Mouse (Mus musculus) erythroblast, embryonic 14.5 days (primary cell): ENCODE results near the gene Scaper. TPM values are rescaled to one million over a fixed set of nuclear protein-coding genes. Genes with fewer than 3 reads are reported as not detected.

Source experiments
- H3K27me3 ChIP-seq: 2 replicates; pipeline ENCODE4 v1.6.1; 2012; ENCODE audit warnings: inconsistent platforms; ENCODE audit not compliant: control insufficient read depth
- H3K36me3 ChIP-seq: 2 replicates; pipeline ENCODE4 v1.6.1; 2012; ENCODE audit warnings: mild to moderate bottlenecking, inconsistent platforms; ENCODE audit not compliant: control insufficient read depth
- H3K4me1 ChIP-seq: 2 replicates; pipeline ENCODE4 v1.6.1; 2012; ENCODE audit warnings: inconsistent platforms; ENCODE audit not compliant: control insufficient read depth
- H3K4me3 ChIP-seq: replicated peaks from 2 replicates; pipeline ENCODE3; 2012; ENCODE audit warnings: moderate library complexity, mild to moderate bottlenecking, inconsistent platforms
- H3K9me3 ChIP-seq: 2 replicates; pipeline ENCODE4 v1.6.1; 2012; ENCODE audit warnings: low read length, inconsistent platforms, mixed read lengths; ENCODE audit not compliant: control insufficient read depth
- GATA1 ChIP-seq: IDR thresholded peaks from 2 replicates; pipeline ENCODE4 v1.6.1; 2012; ENCODE audit warnings: low read length, inconsistent platforms, mixed read lengths
- TAL1 ChIP-seq: IDR thresholded peaks from 3 replicates; pipeline ENCODE4 v1.6.1; 2012; ENCODE audit warnings: low read length, inconsistent platforms, mixed read lengths
- polyA plus RNA-seq: library from polyadenylated mRNA; stranded (reverse); fragments of >175 nt; gene quantifications from 2 replicates; pipeline ENCODE4 v1.2.3, GENCODE M21; 2012

The Scaper gene
- polyA plus RNA-seq, 1 experiment: 0.01 TPM

DNA sequence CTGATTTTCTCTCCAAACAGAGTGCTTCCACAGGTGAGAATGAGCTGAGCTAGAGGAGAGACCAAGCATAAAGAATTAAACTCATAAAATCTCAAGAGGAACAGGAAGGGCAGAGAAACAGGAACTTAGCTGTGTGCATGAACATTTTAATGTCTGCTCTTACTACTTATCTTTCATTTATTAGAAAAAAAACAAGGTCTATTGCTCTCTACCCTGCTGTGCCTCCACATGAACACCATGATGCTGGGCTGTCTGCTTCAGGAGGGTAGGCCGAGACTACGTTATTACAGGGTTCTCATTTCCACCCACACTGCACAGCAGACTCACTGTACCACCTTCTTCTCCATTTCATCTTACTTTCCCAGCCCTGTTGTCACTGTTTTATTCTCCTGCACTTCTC is 291.5 kb downstream of the Scaper start:
- no peak overlapping the region for H3K4me3 ChIP-seq
- H3K27me3 ChIP-seq: no peaks in the 10 kb centered on the region
- H3K36me3 ChIP-seq: no peaks in the 10 kb centered on the region
- TF ChIP-seq GATA1: no peak
- no peak for TF ChIP-seq TAL1
- no peaks in the 10 kb centered on the region for H3K9me3 ChIP-seq
- H3K4me1 ChIP-seq: no peaks in the 10 kb centered on the region

DNA sequence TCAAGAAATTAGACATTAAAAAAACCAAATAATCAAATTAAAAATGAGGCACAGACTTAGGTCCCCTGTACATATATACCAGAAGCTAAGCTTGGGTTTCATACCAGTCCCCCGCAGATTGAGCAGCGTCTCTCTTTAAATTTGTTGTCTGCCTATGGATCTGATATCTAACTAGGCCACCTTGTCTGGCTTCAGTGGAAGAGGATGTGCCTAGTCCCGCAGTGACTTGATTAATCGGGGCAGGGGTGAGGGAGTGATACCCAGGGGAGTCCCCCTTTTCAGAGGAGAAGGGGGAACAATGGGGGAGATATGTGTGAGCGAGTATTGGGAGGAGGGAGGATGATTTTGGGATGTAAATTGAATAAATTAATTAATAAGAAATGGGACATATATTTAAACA is 310.9 kb downstream of the Scaper start:
- no peaks in the 10 kb centered on the region for H3K36me3 ChIP-seq
- no peaks in the 10 kb centered on the region for H3K9me3 ChIP-seq
- no peaks in the 10 kb centered on the region for H3K27me3 ChIP-seq
- TF ChIP-seq TAL1 (no peak), GATA1 (no peak)
- no peak overlapping the region for H3K4me3 ChIP-seq
- H3K4me1 ChIP-seq: no peaks in the 10 kb centered on the region

DNA sequence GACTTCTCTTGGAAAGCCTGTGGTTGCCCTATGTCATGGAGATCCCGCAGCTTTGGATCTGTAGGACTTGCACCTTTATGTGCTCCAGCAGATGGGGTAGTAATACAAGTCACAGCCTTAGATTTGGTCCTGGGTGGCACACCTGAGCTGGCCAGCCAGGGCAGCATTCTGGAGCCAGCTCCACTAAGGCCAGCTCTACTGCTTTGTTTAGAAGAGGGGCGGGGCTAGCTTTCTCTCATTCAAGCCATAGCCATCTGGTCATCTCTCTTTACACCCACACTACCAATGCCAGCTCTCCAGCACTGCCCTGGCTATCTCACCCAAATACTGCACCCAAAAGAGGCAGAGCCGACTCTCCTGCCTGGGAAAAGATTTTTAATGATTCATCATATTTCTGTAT is 323.2 kb downstream of the Scaper start:
- Histone ChIP-seq H3K27me3 (no peaks in the 10 kb centered on the region), H3K4me1 (no peaks in the 10 kb centered on the region), H3K9me3 (no peaks in the 10 kb centered on the region), H3K36me3 (no peaks in the 10 kb centered on the region), H3K4me3 (no peak overlapping the region)
- no peak for TF ChIP-seq GATA1
- TF ChIP-seq TAL1: no peak

DNA sequence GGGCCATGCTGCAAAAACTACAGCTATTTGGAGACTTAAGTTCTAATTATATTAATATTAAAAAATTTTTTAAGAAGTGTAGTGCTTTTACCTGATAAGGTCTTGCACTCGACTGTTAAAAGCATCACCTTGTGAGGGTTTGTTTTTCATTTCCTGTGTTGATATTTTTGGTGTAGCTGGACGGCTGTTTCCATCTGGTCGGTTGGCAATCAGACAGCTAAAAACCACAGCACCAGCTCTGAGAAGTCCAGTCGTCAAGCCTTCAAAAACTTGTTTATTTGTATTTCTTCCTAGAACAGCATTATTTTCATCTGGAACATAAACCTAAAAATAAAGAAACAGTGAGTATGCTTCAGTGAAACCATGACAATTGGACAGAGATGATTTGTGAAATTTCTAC is 328.2 kb downstream of the Scaper start:
- TF ChIP-seq GATA1 (no peak), TAL1 (no peak)
- H3K27me3 ChIP-seq: no peaks in the 10 kb centered on the region
- H3K36me3 ChIP-seq: no peaks in the 10 kb centered on the region
- no peaks in the 10 kb centered on the region for H3K4me1 ChIP-seq
- H3K9me3 ChIP-seq: no peaks in the 10 kb centered on the region
- H3K4me3 ChIP-seq: no peak overlapping the region

DNA sequence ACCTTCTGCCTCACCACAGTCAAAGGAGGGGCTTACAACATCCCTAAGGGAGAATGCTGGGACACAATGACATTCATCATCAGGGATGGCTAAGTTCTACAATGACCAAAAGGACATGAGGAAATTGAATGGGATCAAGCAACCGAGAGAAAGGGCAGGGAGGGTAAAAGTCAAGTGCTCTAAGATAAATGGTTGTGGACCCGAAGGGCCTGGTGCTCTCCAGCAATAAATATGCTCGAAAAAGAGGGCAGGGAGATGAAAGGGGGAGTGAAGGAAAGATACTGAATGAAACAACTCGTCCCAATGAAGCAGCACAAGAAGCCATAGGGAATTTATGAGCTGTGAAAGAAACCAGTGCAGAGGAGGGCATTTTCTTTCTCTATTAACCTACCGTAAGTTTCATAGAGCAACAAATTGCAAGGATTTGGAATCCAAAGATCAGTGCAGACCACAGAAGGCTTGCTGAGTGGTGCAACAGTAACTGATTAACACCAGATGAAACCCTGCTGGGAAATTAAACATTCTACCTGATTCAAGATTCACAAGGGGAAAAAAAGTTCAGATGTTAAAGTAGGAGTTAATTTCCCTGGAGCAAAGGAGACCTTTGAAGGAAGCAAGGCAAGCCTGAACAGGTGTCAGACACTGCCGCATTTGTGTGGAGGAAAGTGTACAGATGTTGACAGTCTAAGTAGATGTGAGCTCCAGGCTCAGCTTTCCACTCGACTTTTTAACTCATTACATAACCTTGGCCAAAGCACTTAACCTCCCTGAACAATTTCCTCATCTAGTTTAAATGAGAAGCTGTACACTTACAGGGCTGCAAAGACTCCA is 329.0 kb downstream of the Scaper start:
- no peaks in the 10 kb centered on the region for H3K36me3 ChIP-seq
- no peak overlapping the region for H3K4me3 ChIP-seq
- TF ChIP-seq TAL1 (no peak), GATA1 (no peak)
- H3K27me3 ChIP-seq: no peaks in the 10 kb centered on the region
- H3K9me3 ChIP-seq: no peaks in the 10 kb centered on the region
- no peaks in the 10 kb centered on the region for H3K4me1 ChIP-seq

DNA sequence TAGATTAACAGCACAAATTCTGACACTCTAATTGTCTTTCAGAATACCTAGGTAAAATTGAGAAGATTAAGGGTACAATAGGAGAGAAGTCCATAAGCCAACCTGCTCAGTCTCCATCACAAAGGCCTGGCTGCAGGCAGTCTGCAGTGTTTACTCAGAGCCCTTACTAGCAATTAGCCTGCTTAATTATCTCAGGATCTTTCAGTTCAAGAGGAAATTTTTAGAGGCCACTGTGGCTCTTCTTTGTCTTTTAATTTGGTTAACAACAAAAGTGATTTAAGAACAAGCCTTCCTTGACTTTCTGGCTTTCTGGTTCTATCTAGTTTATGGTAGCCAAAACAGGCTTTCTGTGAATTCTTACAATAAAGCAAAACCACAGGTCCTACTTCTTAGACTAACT is 339.3 kb downstream of the Scaper start:
- TF ChIP-seq GATA1 (no peak), TAL1 (no peak)
- Histone ChIP-seq H3K4me1 (no peaks in the 10 kb centered on the region), H3K36me3 (no peaks in the 10 kb centered on the region), H3K9me3 (no peaks in the 10 kb centered on the region), H3K4me3 (no peak overlapping the region), H3K27me3 (no peaks in the 10 kb centered on the region)

DNA sequence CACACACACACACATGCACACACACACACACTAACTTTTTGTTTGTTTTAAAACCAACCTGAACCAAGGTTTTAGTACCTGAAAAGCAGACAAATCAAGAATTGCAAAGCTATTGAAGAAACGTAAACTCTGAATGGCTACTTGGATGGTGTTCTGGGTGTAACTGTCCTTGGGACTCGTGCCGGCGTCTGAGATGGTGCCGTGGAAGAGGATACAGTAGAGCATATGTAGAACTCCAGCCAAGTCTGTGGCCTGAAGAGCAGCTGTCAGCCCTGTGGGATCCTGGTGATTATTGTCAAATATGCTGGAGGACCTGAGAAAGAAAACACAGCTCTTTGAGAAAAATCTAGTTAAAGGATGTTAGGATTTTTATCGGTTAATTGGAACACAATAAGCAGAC is 351.8 kb downstream of the Scaper start:
- Histone ChIP-seq H3K4me3 (no peak overlapping the region), H3K4me1 (no peaks in the 10 kb centered on the region), H3K9me3 (no peaks in the 10 kb centered on the region), H3K27me3 (no peaks in the 10 kb centered on the region), H3K36me3 (no peaks in the 10 kb centered on the region)
- no peak for TF ChIP-seq GATA1
- no peak for TF ChIP-seq TAL1

DNA sequence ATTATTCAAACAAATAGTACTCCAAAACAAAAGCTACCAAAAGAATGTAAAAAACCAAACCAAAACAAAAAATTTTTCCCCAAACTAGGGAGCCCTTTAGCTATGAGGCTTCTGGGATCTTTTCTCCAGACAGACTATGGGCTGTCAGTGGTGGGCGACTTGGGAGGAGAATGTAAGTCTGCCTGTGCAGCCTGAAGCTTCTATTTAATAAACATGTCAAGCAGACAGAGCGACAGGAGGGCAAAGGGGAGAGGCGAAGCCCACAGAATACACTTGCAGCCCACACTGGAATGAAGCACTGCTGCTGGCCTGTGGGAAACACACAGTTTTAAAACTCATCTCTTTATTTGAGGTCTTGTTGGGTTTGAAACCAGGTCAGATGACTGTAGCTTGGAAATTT is 356.5 kb downstream of the Scaper start:
- no peak for TF ChIP-seq GATA1
- TF ChIP-seq TAL1: no peak
- Histone ChIP-seq H3K36me3 (no peaks in the 10 kb centered on the region), H3K4me1 (no peaks in the 10 kb centered on the region), H3K27me3 (no peaks in the 10 kb centered on the region), H3K9me3 (no peaks in the 10 kb centered on the region), H3K4me3 (no peak overlapping the region)

DNA sequence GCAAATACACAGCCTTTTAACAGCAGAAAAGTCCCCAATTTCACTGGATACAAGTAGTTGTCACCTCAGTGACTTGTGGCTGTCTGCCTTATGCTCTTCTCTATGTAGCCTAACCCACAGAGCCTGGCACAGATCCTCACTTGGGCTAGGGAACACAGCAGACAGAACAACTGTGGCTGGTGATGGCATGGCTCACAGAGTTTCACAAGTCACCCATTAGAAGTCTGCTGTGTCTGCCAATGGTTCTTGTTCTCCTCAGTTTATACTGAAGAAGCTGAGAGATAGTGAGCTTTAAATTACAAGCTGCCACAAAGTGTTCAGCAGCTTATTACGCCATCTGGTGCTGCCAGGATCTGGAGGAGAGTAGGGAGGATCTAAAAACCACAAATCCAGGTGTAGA is 361.3 kb downstream of the Scaper start:
- Histone ChIP-seq H3K27me3 (no peaks in the 10 kb centered on the region), H3K4me1 (no peaks in the 10 kb centered on the region), H3K9me3 (no peaks in the 10 kb centered on the region), H3K4me3 (no peak overlapping the region), H3K36me3 (no peaks in the 10 kb centered on the region)
- no peak for TF ChIP-seq TAL1

DNA sequence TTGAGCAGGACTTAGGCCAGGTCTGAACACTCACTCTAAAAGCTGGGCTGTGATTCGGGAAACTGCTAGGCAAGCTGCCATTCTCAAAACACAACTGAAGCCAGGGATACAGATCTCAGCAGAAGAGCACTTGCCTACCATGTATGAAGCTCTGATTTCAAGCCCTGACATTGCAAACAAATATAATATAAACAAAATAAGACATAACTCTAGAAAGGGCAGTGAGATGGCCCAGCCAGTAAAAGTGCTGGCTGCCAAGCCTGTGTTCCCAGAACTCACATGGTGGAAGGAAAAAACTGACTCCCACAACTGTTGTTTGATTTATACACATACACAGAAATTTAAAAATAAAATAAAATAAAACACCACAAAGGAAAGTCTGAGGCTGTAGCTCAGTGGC is 366.8 kb downstream of the Scaper start:
- no peak for TF ChIP-seq GATA1
- TF ChIP-seq TAL1: no peak
- no peaks in the 10 kb centered on the region for H3K27me3 ChIP-seq
- no peaks in the 10 kb centered on the region for H3K36me3 ChIP-seq
- H3K4me3 ChIP-seq: no peak overlapping the region
- H3K9me3 ChIP-seq: no peaks in the 10 kb centered on the region
- H3K4me1 ChIP-seq: no peaks in the 10 kb centered on the region
